Mouse (Mus musculus) spleen, postnatal 10 days (tissue): Measurements from ENCODE around the gene Cdh5.
A peak's percentile ranks its signal among the peaks of the same experiment; 100 is the strongest.
"Not testable (repeated sequence)": the region's sequence is repeated elsewhere in the genome, so short reads cannot be mapped to it uniquely, and the experiment has no call there.

Experiments used
- DNase-seq, 2 experiments: peaks; one replicate each; pipeline ENCODE4 v3.0.0; 2021 to 2022; ENCODE audit warnings: low spot score in 2 of 2

Gene Cdh5

GRCm38 (mm10) chr8:104101415-104101814 is at the start of gene Cdh5:
Gene Cdh5, plus strand, starts transcription at chr8:104101625.
- DNase-seq: peak in 1 of 2 experiments; percentile 19

- DNase-seq: no peak
Observed at GRCm38 (mm10) chr8:104059922-104060321, 41.5 kb upstream of the Cdh5 start.

- DNase-seq: no peak
Observed at GRCm38 (mm10) chr8:104060446-104060845, 41.0 kb upstream of the Cdh5 start.

GRCm38 (mm10) chr8:104061048-104061988 is 40.1 kb upstream of the Cdh5 start:
- no peak for DNase-seq

GRCm38 (mm10) chr8:104061989-104062820 is 39.2 kb upstream of the Cdh5 start:
- no peak for DNase-seq

- DNase-seq: no peak
Observed at GRCm38 (mm10) chr8:104065223-104065622, 36.2 kb upstream of the Cdh5 start.

- no peak for DNase-seq
Observed at GRCm38 (mm10) chr8:104065906-104066518, 35.4 kb upstream of the Cdh5 start.

GRCm38 (mm10) chr8:104067390-104067925 is 34.0 kb upstream of the Cdh5 start:
- DNase-seq: no peak

GRCm38 (mm10) chr8:104068421-104069035 is 32.9 kb upstream of the Cdh5 start:
- DNase-seq: no peak

- DNase-seq: not testable (repeated sequence)
Observed at GRCm38 (mm10) chr8:104070201-104070865, 31.1 kb upstream of the Cdh5 start.

- DNase-seq: no peak
Observed at GRCm38 (mm10) chr8:104070949-104071348, 30.5 kb upstream of the Cdh5 start.

- DNase-seq: no peak
Observed at GRCm38 (mm10) chr8:104075079-104075478, 26.3 kb upstream of the Cdh5 start.

- DNase-seq: peak in 1 of 2 experiments; percentile 20
Observed at GRCm38 (mm10) chr8:104076541-104077412, 24.6 kb upstream of the Cdh5 start.

- no peak for DNase-seq
Observed at GRCm38 (mm10) chr8:104078091-104078490, 23.3 kb upstream of the Cdh5 start.

GRCm38 (mm10) chr8:104085281-104085680 is 16.1 kb upstream of the Cdh5 start:
- DNase-seq: no peak

GRCm38 (mm10) chr8:104086615-104087014 is 14.8 kb upstream of the Cdh5 start:
- no peak for DNase-seq

GRCm38 (mm10) chr8:104087091-104087490 is 14.3 kb upstream of the Cdh5 start:
- no peak for DNase-seq

- not testable (repeated sequence) for DNase-seq
Observed at GRCm38 (mm10) chr8:104087878-104088277, 13.5 kb upstream of the Cdh5 start.

GRCm38 (mm10) chr8:104088881-104089280 is 12.5 kb upstream of the Cdh5 start:
- no peak for DNase-seq
